Mouse (Mus musculus) ZHBTc4 (cell line): ENCODE measurements around the gene Pdlim5.

Experiments
- DNase-seq: peaks from one replicate; pipeline ENCODE4 v3.0.0-alpha.2; 2011; ENCODE audit warnings: low read depth, low spot score

The Pdlim5 gene

DNA sequence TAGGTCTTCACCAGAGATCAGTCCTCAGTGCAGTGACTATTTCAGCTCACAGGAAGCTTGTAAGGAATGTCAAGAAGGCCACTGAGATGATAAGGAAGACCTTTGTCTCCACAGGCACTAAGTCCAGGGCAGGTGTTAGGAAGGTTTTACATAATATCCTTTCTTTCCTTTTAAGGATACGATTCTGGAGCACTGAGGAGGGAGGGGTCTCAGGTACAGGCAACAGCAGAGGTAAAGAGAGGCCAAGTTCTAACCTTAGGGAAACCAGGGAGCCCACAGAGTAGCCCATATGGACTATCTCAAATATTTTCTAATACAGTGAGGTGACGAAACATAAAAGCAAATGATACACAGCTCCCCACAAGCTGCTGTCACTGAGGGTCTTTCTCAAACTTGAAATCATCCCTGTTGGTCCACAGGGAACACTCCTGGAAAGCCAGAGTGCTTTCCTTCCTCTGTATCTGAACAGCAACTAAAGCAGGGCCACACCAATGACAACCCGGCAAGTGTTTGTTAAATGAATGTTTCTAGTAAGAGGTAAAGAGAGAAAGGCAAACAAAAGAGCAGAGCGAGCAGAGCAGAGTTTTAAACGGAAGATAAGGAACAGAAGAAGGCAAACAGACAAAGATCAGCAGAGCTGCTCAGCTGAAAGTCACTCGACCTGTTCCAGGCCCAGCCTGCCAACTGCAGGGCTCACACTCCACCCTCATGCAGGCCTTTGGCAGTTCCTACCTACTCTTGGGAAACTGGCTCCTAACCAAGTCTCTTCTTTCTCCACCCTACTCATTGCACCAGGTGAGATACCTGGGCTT, 55.9 kb downstream of the Pdlim5 start:
- no peak for DNase-seq

DNA sequence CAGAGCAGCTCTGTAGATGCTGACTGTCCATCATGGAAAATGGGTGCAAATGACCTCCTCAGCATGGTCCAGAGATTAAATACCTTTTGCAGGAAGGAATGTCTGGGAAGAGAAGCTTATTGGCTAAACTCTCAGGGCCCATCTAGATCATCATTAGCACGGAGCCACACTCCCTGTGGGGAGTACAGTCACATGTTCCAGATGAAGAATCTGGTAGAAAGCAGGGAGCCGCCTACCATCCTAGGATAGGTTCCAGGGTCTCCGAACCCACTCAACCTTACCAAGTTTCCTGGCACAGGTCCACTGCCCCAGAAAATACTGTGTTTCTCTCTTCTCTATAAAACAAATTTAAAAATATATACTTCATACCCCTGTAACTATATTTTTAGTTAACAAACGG, 57.4 kb downstream of the Pdlim5 start:
- no peak for DNase-seq

DNA sequence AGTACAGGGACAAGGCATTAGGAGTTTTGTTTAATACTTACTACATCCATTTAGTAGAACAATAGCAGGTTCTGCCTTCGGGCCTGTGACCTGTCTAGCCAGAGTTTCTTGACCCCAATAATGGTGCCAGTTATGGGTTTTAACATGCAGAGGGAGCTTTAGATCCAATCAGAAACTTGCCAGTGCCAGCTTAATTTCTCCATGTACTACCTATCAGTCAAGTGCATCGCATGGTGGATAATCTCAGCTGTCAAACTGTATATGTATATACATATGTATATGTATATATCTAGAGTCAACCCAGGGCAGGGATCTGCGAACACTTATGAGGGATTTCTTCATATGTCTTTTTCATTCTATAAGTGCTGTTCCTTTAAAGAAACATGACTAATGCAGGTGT, 61.0 kb downstream of the Pdlim5 start:
- DNase-seq, result no peak

DNA sequence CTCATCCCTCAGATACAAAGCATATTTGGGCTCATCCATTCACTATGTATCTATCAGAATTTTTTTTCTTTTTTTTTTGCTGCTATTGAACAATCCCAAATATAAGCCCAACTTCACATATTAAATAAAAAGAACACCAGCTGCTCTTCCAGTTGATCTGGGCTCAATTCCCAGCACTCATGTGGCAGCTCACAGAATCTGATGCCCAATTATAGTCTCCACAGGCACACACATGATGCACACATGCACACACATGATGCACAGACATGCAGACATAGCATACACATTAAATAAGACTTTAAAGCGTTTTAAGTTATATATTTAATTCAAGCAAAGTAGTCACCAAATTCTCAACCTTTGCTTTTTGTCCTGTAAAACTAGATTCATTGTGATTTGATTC, 62.0 kb downstream of the Pdlim5 start:
- no peak for DNase-seq

DNA sequence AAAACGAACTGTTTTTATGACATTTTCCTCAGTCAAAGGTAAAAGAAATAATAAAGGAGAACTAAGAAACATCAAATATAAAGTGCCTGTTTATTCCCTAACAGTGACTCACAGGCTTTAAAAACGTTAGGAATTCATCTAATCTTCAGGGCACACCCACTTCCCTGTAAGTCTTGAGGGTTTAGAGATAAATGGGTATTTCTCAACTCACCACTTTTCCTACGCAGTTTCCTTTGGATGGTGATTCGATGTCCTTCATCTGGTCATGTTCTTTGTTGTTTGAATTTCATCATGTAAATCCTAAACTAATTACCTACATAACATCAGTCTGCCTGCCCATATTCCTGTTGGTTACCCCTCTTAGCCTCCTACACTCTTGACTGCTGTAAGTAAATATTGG, 62.8 kb downstream of the Pdlim5 start:
- DNase-seq, result no peak

DNA sequence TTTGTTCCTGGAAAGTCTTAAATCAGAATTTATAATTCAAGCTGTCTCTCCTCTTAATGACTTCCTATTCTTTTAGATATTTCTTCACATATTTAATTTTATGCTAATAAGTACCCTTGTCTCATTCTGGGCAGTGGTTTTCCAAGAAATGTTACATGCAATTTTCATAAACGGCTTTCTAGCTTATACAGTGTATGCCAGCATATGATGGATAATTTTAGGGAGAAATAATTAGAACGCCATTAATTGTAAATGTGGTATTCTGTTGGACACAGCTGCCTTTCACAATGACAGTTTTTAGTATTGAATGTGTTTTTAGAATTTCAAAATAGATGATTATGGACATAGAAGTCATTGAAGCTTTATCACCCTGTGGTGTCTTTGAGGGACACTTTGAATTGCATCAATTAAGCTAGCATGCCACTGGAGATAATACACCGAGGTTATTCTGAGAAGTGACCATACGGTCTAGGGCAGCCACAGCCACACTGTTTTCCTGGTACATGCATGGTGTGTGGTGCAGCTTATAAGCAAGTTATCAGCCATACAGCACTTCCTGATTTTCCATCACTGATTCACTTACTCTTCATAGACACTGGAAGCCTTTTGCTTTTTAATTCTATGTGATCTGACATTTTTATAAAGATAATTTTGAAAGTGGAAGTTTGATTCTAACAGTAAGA, 63.5 kb downstream of the Pdlim5 start:
- no peak for DNase-seq

DNA sequence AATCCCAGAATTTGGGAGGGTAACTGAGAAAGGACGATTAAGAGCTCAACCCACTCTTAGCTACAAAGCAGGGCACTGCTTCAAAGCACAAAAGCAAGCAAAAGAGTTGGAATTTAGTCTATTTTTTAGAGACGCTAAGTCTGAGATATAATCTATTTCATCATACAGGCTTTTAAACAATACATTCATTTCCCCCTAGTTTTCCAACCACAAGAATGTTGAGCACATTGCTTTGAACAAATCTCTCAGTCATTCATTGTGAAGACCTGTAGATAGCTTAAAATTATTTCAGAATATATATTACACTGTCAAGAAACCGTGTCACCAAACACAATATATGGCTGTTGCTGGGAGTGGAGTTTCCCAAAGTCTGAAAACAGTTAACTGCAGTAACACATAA, 65.1 kb downstream of the Pdlim5 start:
- no peak for DNase-seq

DNA sequence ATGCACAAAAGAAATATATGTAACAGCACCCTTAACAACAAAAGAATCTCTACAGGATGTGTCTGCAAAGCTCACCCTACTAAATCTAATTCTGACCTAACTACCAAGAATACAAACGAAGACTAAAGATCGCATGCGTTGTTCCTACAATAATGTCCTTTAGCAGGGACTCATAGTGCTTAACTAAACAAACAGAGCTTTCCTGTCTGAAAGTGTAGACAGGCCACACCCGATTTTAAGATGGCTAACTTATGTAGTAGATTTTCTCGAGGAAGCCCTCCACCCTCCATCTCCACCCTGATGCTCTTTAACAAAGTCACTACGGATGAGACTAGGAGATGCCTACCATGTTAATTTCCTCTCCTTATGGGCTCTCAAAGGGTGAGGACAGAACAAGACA, 71.9 kb downstream of the Pdlim5 start:
- no peak for DNase-seq

DNA sequence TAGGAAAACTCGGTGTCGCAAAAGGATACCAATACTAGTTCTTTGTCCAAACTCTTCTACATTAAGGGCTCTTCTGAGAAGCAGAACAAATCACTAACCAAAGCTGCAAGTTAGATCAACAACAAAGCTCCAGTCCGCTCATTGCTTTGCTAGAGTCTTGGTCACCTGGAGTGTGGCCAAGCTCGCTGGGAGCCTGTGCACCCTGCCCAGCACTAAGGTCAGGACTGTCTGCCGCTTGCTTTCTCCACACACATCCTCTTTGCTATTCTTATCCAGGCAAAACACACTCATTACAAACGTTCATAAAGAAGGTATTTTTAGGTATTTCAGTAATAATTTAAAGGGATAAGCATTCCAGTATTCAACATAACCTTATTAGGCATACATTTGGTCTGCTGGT, 73.6 kb downstream of the Pdlim5 start:
- DNase-seq, result no peak

DNA sequence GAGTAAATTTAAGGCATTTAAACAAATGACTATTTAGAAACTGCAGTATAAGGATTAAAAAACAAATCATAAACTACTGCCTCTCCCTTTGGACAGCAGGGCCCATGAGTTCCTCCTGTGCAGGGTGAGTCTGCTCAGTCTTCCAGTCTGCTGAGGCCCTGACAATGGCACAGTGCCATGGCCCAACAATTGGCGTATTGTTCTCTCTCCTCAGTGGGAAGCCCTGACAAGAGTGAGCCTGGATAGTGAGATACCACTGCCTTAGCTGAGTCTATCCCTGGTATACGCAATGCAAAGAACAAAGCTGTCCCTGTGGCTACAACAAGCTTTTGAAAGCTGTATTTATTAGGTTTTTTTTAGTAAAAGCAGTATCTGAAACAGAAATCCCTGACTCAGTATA, 77.3 kb downstream of the Pdlim5 start:
- DNase-seq, result peak; percentile 28

DNA sequence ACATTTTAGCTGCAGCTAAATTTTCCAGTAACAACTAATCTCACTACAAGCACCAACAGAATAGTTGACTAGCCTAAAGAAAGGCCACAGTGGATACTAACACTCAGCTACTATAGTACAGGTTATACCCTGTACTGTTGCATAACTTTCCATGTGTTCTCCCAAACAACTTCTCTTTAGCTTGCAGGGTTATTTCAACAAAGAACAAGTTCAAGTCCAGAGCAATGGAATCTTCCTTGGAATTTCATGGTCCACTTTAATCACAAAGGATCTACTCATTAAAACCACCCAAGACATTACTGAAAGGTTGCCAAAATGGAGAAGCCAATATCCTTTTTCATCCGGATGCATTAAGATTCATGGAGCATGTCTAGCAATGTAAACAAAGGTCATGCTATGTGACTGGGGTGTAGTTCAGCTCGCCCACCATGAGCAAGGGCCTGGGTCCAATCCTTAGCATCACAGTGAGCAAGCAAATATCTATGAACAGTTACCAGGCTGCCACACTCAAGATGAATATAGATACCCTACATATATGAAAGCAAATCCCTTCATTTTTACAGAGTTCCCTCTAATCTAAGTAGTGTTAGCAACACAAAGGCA, 79.3 kb downstream of the Pdlim5 start:
- DNase-seq, result no peak

DNA sequence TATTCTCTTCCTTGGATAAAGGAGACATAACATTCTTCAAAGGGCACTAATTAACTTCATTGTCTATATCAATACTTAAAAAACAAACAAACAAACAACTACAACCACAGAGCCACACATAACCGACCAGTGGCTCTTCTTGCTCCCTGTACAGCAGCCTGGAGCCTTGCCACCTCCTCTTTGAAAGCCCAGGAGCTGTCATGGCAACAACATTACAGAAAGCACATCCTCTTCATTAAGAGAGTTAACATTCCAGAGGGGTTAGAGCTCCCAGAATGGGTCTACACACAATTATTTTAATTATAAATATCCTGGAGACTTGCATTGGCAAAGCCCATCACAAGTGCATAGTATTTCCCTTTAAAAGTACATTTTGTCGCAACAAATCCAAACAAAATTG, 84.4 kb downstream of the Pdlim5 start:
- no peak for DNase-seq

DNA sequence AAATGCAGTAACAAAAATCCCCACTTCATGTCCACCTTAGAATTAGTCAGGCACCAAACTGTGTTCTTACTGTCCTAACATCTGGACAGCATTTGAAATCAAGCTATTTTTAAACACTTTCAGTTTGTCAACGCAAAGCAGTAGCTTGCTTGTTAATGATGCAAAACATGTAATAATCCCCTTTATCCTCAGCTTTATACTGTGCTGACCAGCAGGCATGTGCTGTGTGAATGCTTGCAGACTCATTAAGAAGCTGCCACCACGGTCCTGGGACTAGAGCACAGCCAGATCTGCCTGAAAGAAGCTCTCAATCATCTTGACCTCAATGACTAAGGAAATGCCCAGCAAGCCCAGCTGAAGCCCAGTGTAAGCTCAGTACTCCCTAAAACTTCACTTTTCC, 85.0 kb downstream of the Pdlim5 start:
- no peak for DNase-seq

DNA sequence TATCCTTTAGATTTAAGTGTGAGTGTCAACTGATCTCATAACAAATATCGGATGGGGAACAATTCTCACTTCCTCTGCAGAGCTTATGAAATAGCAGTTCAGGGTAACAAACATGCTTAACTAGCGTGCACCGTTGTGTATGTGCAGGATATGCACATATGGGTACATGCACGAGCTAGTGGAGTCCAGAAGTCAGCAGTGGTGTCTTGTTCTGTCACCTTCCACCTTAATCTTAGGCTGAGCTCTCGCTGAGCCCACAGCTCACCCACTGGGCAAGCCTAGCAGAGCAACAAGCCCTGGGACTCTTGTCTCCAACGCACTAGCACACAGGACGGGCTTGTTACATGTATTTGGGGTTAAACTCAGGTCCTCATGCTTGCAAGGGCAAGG, 100.2 kb downstream of the Pdlim5 start:
- no peak for DNase-seq

DNA sequence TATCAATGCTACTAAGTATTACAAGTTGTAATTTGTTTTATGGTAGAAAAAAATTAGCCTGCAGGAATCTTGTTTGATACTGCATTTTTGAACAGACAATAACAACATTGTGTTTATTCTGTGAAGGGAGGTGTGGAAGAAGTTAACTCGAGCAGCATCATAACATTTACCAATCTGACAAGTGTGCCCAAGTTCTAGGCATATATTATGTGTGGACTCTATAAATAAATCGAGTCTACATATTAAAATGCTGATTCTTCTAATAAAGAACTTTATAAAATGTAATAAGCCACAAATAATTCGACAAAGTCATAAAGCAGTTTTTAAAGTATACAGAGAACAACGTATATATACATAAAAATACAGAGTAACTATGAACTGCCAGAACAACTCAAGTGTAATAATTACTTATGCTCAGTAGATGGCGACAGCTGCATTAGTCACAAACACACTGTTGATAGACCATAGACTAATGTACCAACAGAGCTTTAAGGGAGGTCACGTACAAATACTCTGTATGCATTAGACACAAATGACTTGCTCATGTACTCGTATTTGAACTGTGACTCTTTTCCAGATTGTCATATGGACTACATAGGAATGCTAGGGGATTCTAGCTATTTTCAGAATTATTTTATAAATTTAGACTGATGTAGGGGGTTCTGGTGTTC, 100.7 kb downstream of the Pdlim5 start:
- DNase-seq, result peak; percentile 59

DNA sequence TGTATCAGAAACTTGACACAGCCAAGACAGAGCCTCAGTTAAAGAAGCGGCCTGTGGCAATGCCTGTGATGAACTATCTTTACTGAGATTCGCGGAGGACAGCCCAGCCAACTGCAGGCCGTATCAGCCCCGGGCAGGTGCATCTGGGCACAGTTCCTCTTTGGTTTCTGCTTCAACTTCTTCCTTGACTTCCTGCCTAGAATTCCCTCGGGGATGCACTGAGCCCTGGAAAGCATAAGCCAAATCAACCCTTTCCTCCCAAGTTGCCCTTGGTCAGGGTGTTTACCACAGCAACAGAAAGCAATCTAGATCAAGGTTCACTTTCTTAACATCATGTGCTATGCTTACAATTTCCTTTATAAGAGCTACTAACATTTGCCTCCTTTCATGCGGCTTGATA, 101.9 kb downstream of the Pdlim5 start:
- no peak for DNase-seq

DNA sequence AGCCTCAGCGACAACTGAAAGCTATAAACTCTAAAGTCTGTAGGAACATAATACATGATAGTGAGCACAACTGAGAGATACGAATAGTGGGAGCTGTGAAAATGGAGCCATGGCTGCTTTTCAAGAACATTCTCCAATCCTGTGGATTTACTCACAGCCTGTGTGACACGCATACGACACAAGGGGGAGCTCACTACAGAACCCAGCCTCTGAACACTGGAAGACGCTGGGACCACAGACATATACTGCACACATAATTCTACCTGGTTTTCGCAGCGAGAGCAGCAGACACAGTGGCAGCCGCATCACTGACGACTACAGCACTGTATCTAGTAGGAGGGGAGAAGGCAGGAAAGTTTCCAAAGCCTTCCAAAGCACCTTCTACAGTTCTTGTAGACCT, 112.8 kb downstream of the Pdlim5 start:
- peak; percentile 60 for DNase-seq

DNA sequence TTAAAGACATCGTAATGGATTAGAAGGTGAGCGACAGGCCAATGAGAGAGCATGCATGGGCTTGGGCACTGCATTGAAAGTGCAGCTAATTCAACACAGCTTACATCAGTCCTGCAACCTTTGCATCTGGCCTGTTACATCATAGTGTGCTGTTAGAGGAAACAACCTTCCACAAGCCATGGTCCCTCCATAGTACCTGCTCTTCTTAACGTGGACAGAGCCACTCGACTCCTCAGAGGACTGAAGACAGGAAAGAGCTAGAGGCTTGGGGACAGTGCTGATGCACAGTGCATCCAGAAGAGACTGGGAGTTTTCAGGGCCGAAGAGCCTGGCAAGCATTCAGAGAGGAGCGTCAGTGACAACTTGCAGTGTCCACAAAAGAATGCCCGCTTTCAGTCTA, 113.8 kb downstream of the Pdlim5 start:
- DNase-seq, result no peak

DNA sequence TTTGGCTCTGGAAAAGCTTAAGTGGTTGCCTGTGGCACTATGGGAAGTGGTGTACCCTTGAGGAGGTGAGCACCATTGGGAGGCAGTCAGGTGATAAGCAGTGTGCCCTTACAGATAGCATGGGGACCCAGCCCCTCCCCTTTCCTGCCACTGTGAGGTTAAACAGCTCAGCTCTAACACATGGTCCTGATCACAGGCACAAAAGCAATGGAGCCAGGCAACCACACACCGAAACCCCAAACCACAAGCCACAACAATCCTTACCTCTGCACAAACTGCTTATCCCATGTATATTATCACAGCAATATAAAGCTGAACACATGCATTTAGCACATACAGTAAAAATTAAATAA, 114.4 kb downstream of the Pdlim5 start:
- DNase-seq, result no peak

DNA sequence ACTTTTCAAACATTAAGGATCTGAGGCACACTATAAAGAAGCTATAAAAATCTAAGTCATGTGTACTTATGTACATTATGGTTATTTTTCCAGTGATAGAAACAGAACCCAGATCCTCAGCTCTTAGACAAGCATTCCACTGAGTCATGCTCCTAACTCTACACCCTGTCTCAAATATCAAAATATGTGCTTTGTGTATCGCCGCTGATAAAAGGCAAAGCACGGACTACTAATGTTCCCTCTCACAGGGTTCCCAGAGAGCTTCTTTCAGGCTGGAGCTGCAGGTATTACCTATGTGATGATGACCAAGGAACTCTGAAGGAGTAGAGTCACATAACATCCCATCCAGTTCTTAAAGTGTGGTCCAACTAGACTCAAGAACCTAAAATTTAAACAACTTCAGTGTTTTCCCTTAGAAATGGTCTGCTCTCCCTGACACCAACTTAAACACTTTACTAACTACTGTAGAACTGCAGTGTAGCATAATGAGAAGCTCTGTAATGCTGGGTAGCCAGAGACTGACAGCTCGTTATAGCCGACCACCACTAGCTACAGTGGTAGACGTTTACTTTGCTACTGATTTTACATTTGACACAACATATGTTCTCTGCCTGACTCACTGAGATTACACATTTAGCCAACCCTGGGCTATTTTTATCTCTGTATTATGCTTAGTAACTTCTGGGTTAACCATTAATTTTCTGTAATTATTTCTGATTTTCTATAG, 115.0 kb downstream of the Pdlim5 start:
- DNase-seq, result no peak

DNA sequence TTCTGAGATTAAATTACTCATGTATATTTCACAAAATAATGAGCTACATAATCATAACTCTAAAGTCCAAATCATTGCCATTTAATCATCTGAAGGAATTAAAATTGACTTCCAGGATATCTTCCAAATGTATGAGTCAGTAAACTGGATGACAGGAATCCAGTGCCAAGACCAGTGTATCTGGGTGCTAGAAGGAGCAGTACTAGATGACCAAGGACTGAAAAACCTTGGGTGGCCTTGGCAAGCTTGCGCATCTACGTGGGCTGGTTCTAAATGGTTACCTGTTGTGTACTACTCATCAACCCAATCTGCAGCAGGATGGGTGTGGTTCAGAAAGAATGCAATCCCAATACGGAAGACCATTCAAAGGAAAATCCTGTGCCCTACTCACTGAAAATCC, 116.5 kb downstream of the Pdlim5 start:
- DNase-seq, result peak; percentile 42

DNA sequence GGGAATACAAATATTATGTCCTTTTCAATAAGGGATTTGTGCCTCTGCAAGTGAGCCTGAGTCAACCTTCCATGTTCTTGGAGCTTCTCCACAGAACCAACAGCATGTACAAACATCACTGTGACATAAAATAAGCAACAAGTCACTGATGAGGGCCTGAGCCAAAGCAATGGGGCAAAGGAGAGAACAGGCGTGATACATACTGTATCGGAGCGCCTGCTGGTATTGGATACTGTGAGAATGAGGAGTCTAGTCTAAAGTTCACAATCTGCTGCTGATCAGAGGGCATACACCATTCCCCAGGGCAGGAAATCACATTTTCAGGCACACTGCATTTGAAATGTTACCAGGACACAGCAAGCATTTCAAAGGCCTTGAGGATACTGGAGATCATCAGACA, 119.0 kb downstream of the Pdlim5 start:
- no peak for DNase-seq
